Mouse (Mus musculus): ENCODE results near the gene Gpr19. TPM values are rescaled to one million over a fixed set of nuclear protein-coding genes. Genes with fewer than 3 reads are reported as not detected.

The Gpr19 gene
- polyA plus RNA-seq, 1 experiment, result 16.6 TPM

DNA sequence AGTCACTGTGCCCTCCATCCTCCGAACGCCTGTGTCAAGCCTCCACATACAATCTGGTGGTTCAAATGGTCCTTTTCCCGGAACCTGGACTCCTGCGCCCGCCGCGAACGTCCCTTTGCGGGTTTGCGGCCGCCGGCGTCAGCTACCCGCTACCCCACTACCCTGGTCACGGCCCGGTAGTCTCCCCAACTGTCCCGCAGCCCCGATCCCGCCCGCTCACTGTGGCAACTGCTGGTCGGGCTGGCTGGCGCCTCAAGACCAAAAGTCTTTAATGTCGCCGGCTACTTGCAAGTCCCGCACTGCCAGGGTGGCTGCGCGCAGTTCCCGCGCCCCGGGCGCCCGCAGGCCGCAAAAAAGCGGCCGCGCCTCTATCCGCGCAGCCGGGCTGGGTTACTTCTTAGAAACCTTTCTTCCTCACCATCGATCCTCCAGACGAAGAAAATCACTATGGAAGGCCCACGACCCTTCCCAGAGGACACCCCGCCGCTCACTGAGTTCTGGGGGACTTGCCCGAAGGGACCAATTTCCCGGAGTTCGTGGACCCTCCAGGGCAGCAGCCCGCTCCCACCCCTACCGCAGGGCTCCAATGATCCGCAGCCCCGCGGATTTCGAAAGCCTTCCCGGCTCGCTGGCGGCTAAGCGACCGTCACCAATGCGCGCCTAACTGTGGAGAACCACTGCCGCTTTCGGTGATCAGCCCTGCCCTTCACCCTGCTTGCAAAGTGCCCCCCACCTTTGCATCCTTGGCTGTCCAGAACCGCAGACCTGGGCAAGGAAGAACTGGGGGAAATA lies 28.6 kb upstream of the Gpr19 start:
- under 1% methylated on average over 63 of the region's 63 CpGs for WGBS
- Histone ChIP-seq H3K4me1 (ENCODE audit: control insufficient read depth, insufficient read depth, low read length) (no peaks in the 10 kb centered on the region), H3K27ac (ENCODE audit: control insufficient read depth, insufficient read depth, low read depth, low read length, poor library complexity) (peak overlapping the region; percentile 93), H3K4me3 (replicated peaks; ENCODE audit: control insufficient read depth, low read depth, low read length) (peak overlapping the region; percentile 62)
- TF ChIP-seq POLR2A (IDR thresholded peaks at IDR 0.05; ENCODE audit: borderline replicate concordance, control insufficient read depth, low read depth, low read length) (peak; percentile 80; the same call in 1 of the 2 replicates), CTCF (IDR thresholded peaks at IDR 0.05; ENCODE audit: control insufficient read depth, insufficient read depth, low read length) (no peak)

- peak overlapping the region; percentile 62 for H3K4me3 ChIP-seq (replicated peaks; ENCODE audit: control insufficient read depth, low read depth, low read length)
- H3K4me1 ChIP-seq (ENCODE audit: control insufficient read depth, insufficient read depth, low read length), result no peaks in the 10 kb centered on the region
- WGBS, result 19% methylated on average over 3 of the region's 3 CpGs
- no peak for TF ChIP-seq CTCF (IDR thresholded peaks at IDR 0.05; ENCODE audit: control insufficient read depth, insufficient read depth, low read length)
- TF ChIP-seq POLR2A (IDR thresholded peaks at IDR 0.05; ENCODE audit: borderline replicate concordance, control insufficient read depth, low read depth, low read length), result no peak
- peak overlapping the region; percentile 93; the same call in 1 of the 2 replicates for H3K27ac ChIP-seq (ENCODE audit: control insufficient read depth, insufficient read depth, low read depth, low read length, poor library complexity)
These were observed 27.9 kb upstream of the Gpr19 start for GRCm38 (mm10) chr6:134926338-134926705.

DNA sequence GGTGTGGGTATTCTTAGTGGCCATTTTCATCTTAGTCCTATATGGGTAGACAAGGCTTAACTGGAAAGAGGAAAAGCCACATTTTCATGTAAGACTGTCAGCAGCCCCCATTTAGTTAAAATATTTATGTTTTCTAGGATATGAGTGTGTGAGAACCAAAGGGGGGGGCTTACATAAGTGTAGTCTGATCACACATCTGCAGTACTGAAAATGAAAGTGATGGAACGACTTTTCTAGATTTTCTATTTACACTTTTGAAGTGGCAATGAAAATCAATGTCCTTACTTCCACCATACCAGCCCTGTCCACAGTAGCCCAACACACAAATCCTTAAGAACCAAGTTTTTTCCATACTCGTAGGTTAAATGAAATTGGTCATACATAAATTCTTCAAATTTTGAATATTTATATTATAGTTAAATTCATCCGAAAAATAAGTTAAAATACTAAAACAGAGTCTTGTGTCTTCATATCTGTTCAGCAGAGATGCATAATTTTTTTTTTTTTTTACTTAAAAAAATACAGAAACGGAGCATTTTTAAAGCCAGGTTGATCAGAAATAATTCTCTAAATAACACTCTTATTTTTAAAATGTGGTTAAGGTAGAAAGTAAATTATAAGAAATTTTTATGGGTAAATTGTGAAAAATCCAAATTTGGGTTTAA lies 27.4 kb upstream of the Gpr19 start:
- Histone ChIP-seq H3K4me1 (ENCODE audit: control insufficient read depth, insufficient read depth, low read length) (no peaks in the 10 kb centered on the region), H3K4me3 (replicated peaks; ENCODE audit: control insufficient read depth, low read depth, low read length) (no peak overlapping the region), H3K27ac (ENCODE audit: control insufficient read depth, insufficient read depth, low read depth, low read length, poor library complexity) (no peak overlapping the region)
- TF ChIP-seq POLR2A (IDR thresholded peaks at IDR 0.05; ENCODE audit: borderline replicate concordance, control insufficient read depth, low read depth, low read length) (no peak), CTCF (IDR thresholded peaks at IDR 0.05; ENCODE audit: control insufficient read depth, insufficient read depth, low read length) (no peak)
- WGBS, result 27% methylated on average over 4 of the region's 4 CpGs

DNA sequence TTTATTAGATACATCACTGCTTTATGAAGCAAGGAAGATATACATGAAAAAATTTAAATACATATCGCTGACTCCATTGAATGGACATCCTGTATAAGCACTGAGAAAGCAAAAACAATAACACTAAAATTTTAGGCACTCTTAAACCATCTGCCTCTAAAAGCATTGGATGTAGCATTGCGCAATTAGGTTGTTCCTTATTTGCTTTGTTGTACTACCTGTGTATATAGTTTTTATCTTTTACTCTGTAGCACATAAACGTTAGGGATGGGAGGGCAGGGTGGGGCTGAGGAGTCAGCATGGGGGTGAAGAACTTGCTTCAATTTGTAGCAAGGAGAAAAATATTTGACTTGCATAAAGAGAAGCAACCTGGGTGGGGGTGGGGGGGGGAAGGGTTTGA lies 25.9 kb upstream of the Gpr19 start:
- TF ChIP-seq POLR2A (IDR thresholded peaks at IDR 0.05; ENCODE audit: borderline replicate concordance, control insufficient read depth, low read depth, low read length) (no peak), CTCF (IDR thresholded peaks at IDR 0.05; ENCODE audit: control insufficient read depth, insufficient read depth, low read length) (no peak)
- Histone ChIP-seq H3K27ac (ENCODE audit: control insufficient read depth, insufficient read depth, low read depth, low read length, poor library complexity) (no peak overlapping the region), H3K4me3 (replicated peaks; ENCODE audit: control insufficient read depth, low read depth, low read length) (no peak overlapping the region), H3K4me1 (ENCODE audit: control insufficient read depth, insufficient read depth, low read length) (no peaks in the 10 kb centered on the region)
- 50% methylated on average over 3 of the region's 3 CpGs for WGBS

- Histone ChIP-seq H3K4me1 (ENCODE audit: control insufficient read depth, insufficient read depth, low read length) (no peaks in the 10 kb centered on the region), H3K4me3 (replicated peaks; ENCODE audit: control insufficient read depth, low read depth, low read length) (no peak overlapping the region), H3K27ac (ENCODE audit: control insufficient read depth, insufficient read depth, low read depth, low read length, poor library complexity) (no peak overlapping the region)
- TF ChIP-seq CTCF (IDR thresholded peaks at IDR 0.05; ENCODE audit: control insufficient read depth, insufficient read depth, low read length) (no peak), POLR2A (IDR thresholded peaks at IDR 0.05; ENCODE audit: borderline replicate concordance, control insufficient read depth, low read depth, low read length) (no peak)
- WGBS, result 60% methylated on average over 4 of the region's 4 CpGs
These were observed 25.3 kb upstream of the Gpr19 start for GRCm38 (mm10) chr6:134923670-134924069.

DNA sequence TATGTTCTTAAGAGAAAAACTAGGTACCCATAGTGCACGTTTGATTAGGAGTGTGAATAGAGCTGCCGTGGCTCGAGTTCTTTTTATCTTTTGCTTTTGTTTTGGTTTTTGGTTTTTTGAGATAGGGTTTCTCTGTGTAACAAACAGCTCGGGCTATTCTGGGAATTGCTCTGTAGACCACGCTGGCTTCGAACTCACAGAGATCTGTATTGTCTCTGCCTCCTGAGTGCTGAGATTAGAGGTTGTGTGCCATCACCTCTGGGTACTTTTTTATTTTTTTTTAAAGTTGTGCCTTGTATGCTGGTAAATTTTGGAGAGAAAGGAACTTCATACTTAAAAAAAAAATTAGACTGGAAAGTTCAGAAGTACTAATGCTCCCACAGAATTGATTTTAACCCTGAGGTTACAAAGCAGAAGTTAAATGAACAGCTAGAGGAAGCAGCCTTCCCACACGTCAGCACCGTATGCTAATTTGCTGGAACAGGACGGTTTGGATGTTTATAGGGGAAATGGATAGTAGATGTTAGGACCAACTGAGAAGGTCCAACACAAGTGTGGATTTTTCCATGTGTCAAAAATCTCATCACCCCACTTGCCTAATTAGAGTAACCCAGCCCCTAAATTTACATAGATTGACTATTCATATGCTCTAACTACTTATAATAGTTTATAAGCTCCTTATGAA lies 24.3 kb upstream of the Gpr19 start:
- peak overlapping the region; percentile 58 for H3K4me3 ChIP-seq (replicated peaks; ENCODE audit: control insufficient read depth, low read depth, low read length)
- no peak overlapping the region for H3K27ac ChIP-seq (ENCODE audit: control insufficient read depth, insufficient read depth, low read depth, low read length, poor library complexity)
- WGBS, result 4% methylated on average over 9 of the region's 9 CpGs
- TF ChIP-seq POLR2A (IDR thresholded peaks at IDR 0.05; ENCODE audit: borderline replicate concordance, control insufficient read depth, low read depth, low read length) (no peak), CTCF (IDR thresholded peaks at IDR 0.05; ENCODE audit: control insufficient read depth, insufficient read depth, low read length) (no peak)
- peaks cover under 1% of the 10 kb centered on the region for H3K4me1 ChIP-seq (ENCODE audit: control insufficient read depth, insufficient read depth, low read length)

DNA sequence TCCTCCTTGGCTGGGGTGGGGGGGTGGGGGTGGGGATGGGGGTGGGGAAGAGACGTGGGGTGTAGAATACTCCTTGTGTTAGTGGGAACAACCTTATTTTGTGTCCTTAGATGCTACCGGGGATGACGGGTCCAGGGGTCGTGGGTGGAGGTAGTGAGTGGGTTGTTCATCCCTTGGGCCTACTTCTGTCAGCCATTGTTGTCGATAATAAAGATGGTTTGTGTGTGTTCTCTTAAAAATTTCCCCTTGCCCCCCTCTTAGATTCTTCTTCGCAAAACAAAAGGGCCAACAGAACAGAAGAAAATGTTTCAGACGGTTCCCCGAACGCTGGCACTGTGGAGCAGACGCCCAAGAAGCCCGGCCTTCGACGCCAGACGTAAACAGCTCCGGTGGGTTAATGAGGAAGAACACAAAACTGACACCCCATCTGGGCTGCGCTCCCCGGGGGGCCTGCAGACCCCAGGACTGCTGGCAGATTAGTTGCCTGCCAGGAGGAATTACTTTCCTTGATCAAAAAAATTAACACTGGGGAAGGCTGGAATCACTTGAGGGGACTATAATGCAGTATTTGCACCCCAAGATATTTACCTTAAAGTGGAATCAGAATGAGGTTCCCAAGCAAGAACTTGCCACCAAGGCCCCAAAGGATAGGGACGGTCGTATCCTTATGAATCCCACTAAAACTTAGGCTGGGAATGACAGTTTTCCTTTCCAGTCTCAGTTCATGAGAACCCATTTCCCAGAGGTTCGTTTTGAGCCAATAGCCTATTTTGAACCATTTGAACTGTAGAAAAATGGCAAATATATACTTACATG lies 23.5 kb upstream of the Gpr19 start:
- peak overlapping the region; percentile 94 for H3K4me3 ChIP-seq (replicated peaks; ENCODE audit: control insufficient read depth, low read depth, low read length)
- peaks cover 1% of the 10 kb centered on the region for H3K4me1 ChIP-seq (ENCODE audit: control insufficient read depth, insufficient read depth, low read length)
- H3K27ac ChIP-seq (ENCODE audit: control insufficient read depth, insufficient read depth, low read depth, low read length, poor library complexity), result peak overlapping the region; percentile 68
- no peak for TF ChIP-seq CTCF (IDR thresholded peaks at IDR 0.05; ENCODE audit: control insufficient read depth, insufficient read depth, low read length)
- no peak for TF ChIP-seq POLR2A (IDR thresholded peaks at IDR 0.05; ENCODE audit: borderline replicate concordance, control insufficient read depth, low read depth, low read length)
- 3% methylated on average over 20 of the region's 20 CpGs for WGBS

Measured in bone marrow, adult 2 months (tissue).